Mouse (Mus musculus) forebrain, embryonic 13.5 days (tissue): ENCODE results near the gene Acsl5. TPM values are rescaled to one million over a fixed set of nuclear protein-coding genes. Genes with fewer than 3 reads are reported as not detected.

ENCODE experiments used
- ATAC-seq: fragments of 200-750 bp; cut with Nextera tagmentation; 2 replicates; pipeline ENCODE4 v1.8.0; 2017
- H3K27ac ChIP-seq: fragments of 300-500 bp; sonication (generic); 2 replicates; pipeline ENCODE4 v1.5.1; 2015; ENCODE audit warnings: inconsistent platforms, mild to moderate bottlenecking, moderate library complexity
- H3K27me3 ChIP-seq: fragments of 300-500 bp; sonication (generic); 2 replicates; pipeline ENCODE4 v1.6.1; 2015; ENCODE audit warnings: mild to moderate bottlenecking, inconsistent platforms
- H3K36me3 ChIP-seq: fragments of 300-500 bp; sonication (generic); 2 replicates; pipeline ENCODE4 v1.6.1; 2015; ENCODE audit warnings: mild to moderate bottlenecking, inconsistent platforms; ENCODE audit not compliant: poor library complexity, severe bottlenecking
- H3K4me1 ChIP-seq: fragments of 300-500 bp; sonication (generic); 2 replicates; pipeline ENCODE4 v1.6.1; 2015; ENCODE audit warnings: inconsistent platforms
- H3K4me2 ChIP-seq: fragments of 300-500 bp; sonication (generic); 2 replicates; pipeline ENCODE4 v1.6.1; 2015; ENCODE audit warnings: inconsistent platforms, mild to moderate bottlenecking, moderate library complexity
- H3K4me3 ChIP-seq: fragments of 300-500 bp; sonication (generic); 2 replicates; pipeline ENCODE4 v1.5.1; 2015; ENCODE audit warnings: mild to moderate bottlenecking, inconsistent platforms
- H3K9ac ChIP-seq: fragments of 300-500 bp; sonication (generic); 2 replicates; pipeline ENCODE4 v1.6.1; 2015; ENCODE audit warnings: mild to moderate bottlenecking, inconsistent platforms
- H3K9me3 ChIP-seq: fragments of 300-500 bp; sonication (generic); replicated peaks from 2 replicates; pipeline ENCODE4 v1.6.1; 2016; ENCODE audit warnings: inconsistent platforms
- WGBS: fragments of 180-500 bp; shearing (Covaris S2); methylation state at CpG from one replicate; pipeline ENCODE4 v1.1.7; 2015; 5-methylcytosine and 5-hydroxymethylcytosine counted together
- polyA plus RNA-seq: library from polyadenylated mRNA; unstranded; fragments of >200 nt; fragmentation: Nextera tagmentation; extraction: Ambion mirVana; gene quantifications from 2 replicates; pipeline ENCODE4 v1.2.1, GENCODE M21; 2015

Gene Acsl5
- polyA plus RNA-seq, 1 experiment from 2014 or later, result 10.9 TPM

DNA sequence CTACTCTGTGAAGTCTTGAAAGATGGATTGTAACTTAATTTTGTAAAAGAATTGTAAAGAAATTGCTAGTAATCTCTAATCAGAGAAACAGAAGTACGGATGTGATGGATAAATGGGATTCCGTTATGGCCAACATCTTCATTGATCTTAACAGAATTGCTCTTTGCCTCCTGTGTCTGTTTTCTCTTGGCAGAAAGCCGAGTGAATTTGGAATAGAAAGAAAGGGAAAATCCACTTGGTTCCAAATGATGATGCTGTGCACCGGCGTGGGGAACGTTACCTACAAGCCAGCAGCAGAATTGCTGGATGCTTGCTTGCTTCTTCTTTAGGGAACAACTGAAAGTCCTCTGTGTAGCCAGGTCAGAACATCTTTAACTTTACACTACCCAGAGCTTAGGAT, 88.8 kb downstream of the Acsl5 start:
- H3K36me3 ChIP-seq, result no peaks in the 10 kb centered on the region

DNA sequence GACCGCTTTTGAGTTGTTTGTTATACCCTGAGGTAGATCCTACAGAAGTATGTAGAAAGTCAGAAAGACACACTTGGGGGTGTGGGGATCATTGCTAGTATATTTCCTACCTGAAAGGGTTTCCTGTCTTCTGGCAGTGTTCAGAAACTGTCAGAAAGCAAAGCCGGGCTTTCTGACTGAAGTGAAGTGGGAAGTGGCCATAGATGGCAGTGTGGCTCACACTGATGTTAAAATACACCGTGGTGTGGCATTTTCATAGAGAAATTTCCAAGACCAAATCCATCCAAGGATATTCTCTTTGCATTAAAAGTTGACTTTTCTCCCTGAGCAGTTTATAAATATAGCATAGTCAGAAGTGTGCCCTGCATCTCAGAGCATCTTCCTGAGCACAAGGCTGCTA, 89.6 kb downstream of the Acsl5 start:
- no peak for ATAC-seq
- Histone ChIP-seq H3K9me3 (no peaks in the 10 kb centered on the region), H3K4me1 (peaks cover 5% of the 10 kb centered on the region; the same call in 1 of the 2 replicates), H3K36me3 (no peaks in the 10 kb centered on the region), H3K4me3 (no peak overlapping the region), H3K27me3 (no peaks in the 10 kb centered on the region), H3K9ac (no peak overlapping the region), H3K27ac (no peak overlapping the region), H3K4me2 (no peak overlapping the region)
- WGBS, result 77% methylated on average over 3 of the region's 3 CpGs

More for the DNA sequence above, 88.8 kb downstream of the Acsl5 start:
- Histone ChIP-seq H3K4me1 (peaks cover 6% of the 10 kb centered on the region; the same call in 1 of the 2 replicates), H3K27ac (no peak overlapping the region), H3K9ac (no peak overlapping the region), H3K4me2 (no peak overlapping the region), H3K27me3 (no peaks in the 10 kb centered on the region), H3K4me3 (no peak overlapping the region), H3K9me3 (no peaks in the 10 kb centered on the region)
- 85% methylated on average over 6 of the region's 6 CpGs for WGBS
- no peak for ATAC-seq

- 95% methylated on average over 7 of the region's 7 CpGs for WGBS
- H3K4me1 ChIP-seq, result no peaks in the 10 kb centered on the region
- H3K36me3 ChIP-seq, result no peaks in the 10 kb centered on the region
- H3K4me2 ChIP-seq, result no peak overlapping the region
- H3K9ac ChIP-seq, result no peak overlapping the region
- no peak overlapping the region for H3K4me3 ChIP-seq
- H3K9me3 ChIP-seq, result no peaks in the 10 kb centered on the region
- no peak for ATAC-seq
- H3K27me3 ChIP-seq, result no peaks in the 10 kb centered on the region
- H3K27ac ChIP-seq, result no peak overlapping the region
Observed at GRCm38 (mm10) chr19:55342423-55342822, 90.7 kb downstream of the Acsl5 start.

DNA sequence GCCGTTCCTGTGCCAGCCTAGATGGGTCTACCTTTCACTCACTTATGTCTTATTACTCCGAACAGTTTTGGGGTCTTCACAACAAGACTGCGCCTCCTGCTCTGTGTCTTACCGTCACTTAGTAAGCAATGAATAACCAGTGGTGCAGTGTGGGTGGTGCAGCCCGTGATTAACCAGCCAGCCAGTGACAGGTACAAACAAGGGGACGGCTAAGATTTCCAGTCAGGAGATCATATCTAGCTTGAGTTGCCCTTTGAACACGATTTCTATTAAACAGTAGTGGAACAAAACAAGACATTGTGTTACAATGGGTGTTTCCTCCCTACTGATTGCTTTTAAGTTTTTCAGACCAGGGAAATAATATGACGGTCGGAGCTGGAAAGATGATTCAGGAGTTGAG, 91.5 kb downstream of the Acsl5 start:
- no peak for ATAC-seq
- Histone ChIP-seq H3K27ac (no peak overlapping the region), H3K36me3 (no peaks in the 10 kb centered on the region), H3K9me3 (no peaks in the 10 kb centered on the region), H3K27me3 (no peaks in the 10 kb centered on the region), H3K4me1 (no peaks in the 10 kb centered on the region), H3K9ac (no peak overlapping the region), H3K4me3 (no peak overlapping the region), H3K4me2 (no peak overlapping the region)
- WGBS, result 90% methylated on average over 9 of the region's 9 CpGs

Other genes starting within 250 kb of the Acsl5 start
- 14.1 and 17.6 TPM in 2 replicates for gene Gpam, start 124.7 kb upstream of the Acsl5 start, polyA plus RNA-seq
- 0.13 TPM in 1 of 2 replicates, not detected in the other for gene Tectb, start 71.2 kb upstream of the Acsl5 start, polyA plus RNA-seq
- not detected in 2 replicates for gene Gucy2g, start 10.7 kb upstream of the Acsl5 start, polyA plus RNA-seq
- 74.9 and 81.3 TPM in 2 replicates for gene Zdhhc6, start 64.1 kb downstream of the Acsl5 start, polyA plus RNA-seq
- gene Vti1a, start 64.4 kb downstream of the Acsl5 start, polyA plus RNA-seq, result 25.8 and 29.0 TPM in 2 replicates